Mouse (Mus musculus) MEL (cell line): ENCODE measurements at regions not wholly inside any gene's neighbourhood (a gene's known extent, or its start where the extent isn't known, plus 50 kb on each side); places are given as distances from the start of the nearest gene placed in this dataset.

ENCODE experiments used
- DNase-seq: peaks from one replicate; pipeline ENCODE4 v3.0.0; 2011; ENCODE audit warnings: low read depth, low spot score
- H3K27ac ChIP-seq: 2 replicates; pipeline ENCODE4 v1.5.1; 2012; ENCODE audit warnings: low read depth, mild to moderate bottlenecking, control low read depth, low read length, moderate library complexity; ENCODE audit not compliant: control insufficient read depth
- H3K27me3 ChIP-seq, 2 experiments: fragments of 150-350 bp in 1 of 2; sonication (generic) in 1 of 2; 2 replicates each; pipeline ENCODE4 v1.6.1; 2012; ENCODE audit warnings: low read length in 2 of 2, mild to moderate bottlenecking in 2 of 2, improper control_type of control experiment in 1 of 2, moderate library complexity in 1 of 2; ENCODE audit not compliant: insufficient read depth in 2 of 2, control insufficient read depth in 1 of 2
- H3K36me3 ChIP-seq, 2 experiments: 2 replicates each; pipeline ENCODE4 v1.6.1; 2012 to 2014; ENCODE audit warnings: low read length in 2 of 2, improper control_type of control experiment in 1 of 2, inconsistent platforms in 1 of 2, mild to moderate bottlenecking in 1 of 2; ENCODE audit not compliant: insufficient read depth in 2 of 2, control insufficient read depth in 1 of 2
- H3K4me1 ChIP-seq, 2 experiments: fragments of 150-350 bp in 1 of 2; sonication (generic) in 1 of 2; 2 replicates each; pipeline ENCODE4 v1.6.1; 2012; ENCODE audit warnings: low read length in 2 of 2, improper control_type of control experiment in 1 of 2, mild to moderate bottlenecking in 1 of 2; ENCODE audit not compliant: insufficient read depth in 2 of 2, control insufficient read depth in 1 of 2
- H3K4me3 ChIP-seq, 2 experiments: fragments of 150-350 bp in 1 of 2; sonication (generic) in 1 of 2; 2 replicates each; pipeline ENCODE4 v1.5.1; 2012; ENCODE audit warnings: low read depth in 2 of 2, low read length in 2 of 2, mild to moderate bottlenecking in 2 of 2, moderate library complexity in 2 of 2, control low read depth in 1 of 2, improper control_type of control experiment in 1 of 2; ENCODE audit not compliant: control insufficient read depth in 1 of 2, insufficient read depth in 1 of 2
- H3K79me2 ChIP-seq: 2 replicates; pipeline ENCODE4 v1.6.1; 2012; ENCODE audit warnings: mild to moderate bottlenecking, low read length, moderate library complexity; ENCODE audit not compliant: control insufficient read depth, poor library complexity, insufficient read depth
- H3K9ac ChIP-seq: 2 replicates; pipeline ENCODE4 v1.6.1; 2012; ENCODE audit warnings: low read depth, mild to moderate bottlenecking, control low read depth, low read length, moderate library complexity; ENCODE audit not compliant: control insufficient read depth, poor library complexity, severe bottlenecking
- H3K9me3 ChIP-seq: fragments of 150-350 bp; sonication (generic); replicated peaks from 2 replicates; pipeline ENCODE4 v1.6.1; 2012; ENCODE audit warnings: mild to moderate bottlenecking, low read length, improper control_type of control experiment, moderate library complexity; ENCODE audit not compliant: insufficient read depth
- CHD1 ChIP-seq: IDR thresholded peaks from 2 replicates; pipeline ENCODE4 v1.6.1; 2012; ENCODE audit warnings: low read depth, mild to moderate bottlenecking, inconsistent platforms, low read length, improper control_type of control experiment
- CHD2 ChIP-seq: IDR thresholded peaks from 2 replicates; pipeline ENCODE4 v1.6.1; 2011; ENCODE audit warnings: low read length, improper control_type of control experiment
- CTCF ChIP-seq, 3 experiments: IDR thresholded peaks in 2 of 3; conservative IDR thresholded peaks in 1 of 3; 2 replicates each; pipeline ENCODE4 v1.5.1; 2011 to 2012; ENCODE audit warnings: low read length in 3 of 3, low read depth in 2 of 3, mild to moderate bottlenecking in 2 of 3, improper control_type of control experiment in 1 of 3, inconsistent platforms in 1 of 3, mixed read lengths in 1 of 3, moderate library complexity in 1 of 3; ENCODE audit not compliant: control insufficient read depth in 1 of 3, insufficient read depth in 1 of 3, poor library complexity in 1 of 3, severe bottlenecking in 1 of 3
- ETS1 ChIP-seq: IDR thresholded peaks from 2 replicates; pipeline ENCODE4 v1.6.1; 2012; ENCODE audit warnings: low read depth, mild to moderate bottlenecking, inconsistent platforms, low read length, improper control_type of control experiment, moderate library complexity
- GABPA ChIP-seq: IDR thresholded peaks from 2 replicates; pipeline ENCODE4 v1.6.1; 2012; ENCODE audit warnings: low read depth, mild to moderate bottlenecking, inconsistent platforms, low read length, improper control_type of control experiment, moderate library complexity
- HCFC1 ChIP-seq: IDR thresholded peaks from 2 replicates; pipeline ENCODE4 v1.6.1; 2012; ENCODE audit warnings: low read depth, mild to moderate bottlenecking, inconsistent platforms, low read length, improper control_type of control experiment, moderate library complexity
- JUND ChIP-seq: IDR thresholded peaks from 2 replicates; pipeline ENCODE4 v1.6.1; 2011; ENCODE audit warnings: low read depth, mild to moderate bottlenecking, improper control_type of control experiment, low read length
- MAFK ChIP-seq: IDR thresholded peaks from 2 replicates; pipeline ENCODE4 v1.6.1; 2011; ENCODE audit warnings: low read depth, mild to moderate bottlenecking, low read length, improper control_type of control experiment, borderline replicate concordance
- MEF2A ChIP-seq: IDR thresholded peaks from 2 replicates; pipeline ENCODE4 v1.6.1; 2014; ENCODE audit warnings: low read depth, mild to moderate bottlenecking, inconsistent platforms, low read length, improper control_type of control experiment; ENCODE audit not compliant: poor library complexity, insufficient replicate concordance, severe bottlenecking; ENCODE audit errors: extremely low read depth
- MXI1 ChIP-seq: IDR thresholded peaks from 2 replicates; pipeline ENCODE4 v1.6.1; 2011; ENCODE audit warnings: mild to moderate bottlenecking, low read depth, low read length, improper control_type of control experiment
- MYC ChIP-seq: IDR thresholded peaks from 2 replicates; pipeline ENCODE4 v1.6.1; 2011; ENCODE audit warnings: low read depth, mild to moderate bottlenecking, low read length, improper control_type of control experiment, moderate library complexity
- POLR2A ChIP-seq, 2 experiments: IDR thresholded peaks; 2 replicates each; pipeline ENCODE4 v1.6.1; 2011 to 2012; ENCODE audit warnings: low read length in 2 of 2, mild to moderate bottlenecking in 2 of 2, control low read depth in 1 of 2, improper control_type of control experiment in 1 of 2, low read depth in 1 of 2, moderate library complexity in 1 of 2; ENCODE audit not compliant: control insufficient read depth in 1 of 2, insufficient read depth in 1 of 2, poor library complexity in 1 of 2
- POLR2AphosphoS2 ChIP-seq: IDR thresholded peaks from 2 replicates; pipeline ENCODE4 v1.6.1; 2011; ENCODE audit warnings: low read length, improper control_type of control experiment
- POLR2AphosphoS5 ChIP-seq: IDR thresholded peaks from 2 replicates; pipeline ENCODE4 v1.6.1; 2012; ENCODE audit warnings: low read depth, borderline replicate concordance, mild to moderate bottlenecking, inconsistent platforms, low read length, moderate library complexity, mixed read lengths
- SMC3 ChIP-seq: IDR thresholded peaks from 2 replicates; pipeline ENCODE4 v1.6.1; 2011; ENCODE audit warnings: low read depth, low read length, improper control_type of control experiment
- UBTF ChIP-seq: IDR thresholded peaks from 2 replicates; pipeline ENCODE4 v1.6.1; 2012; ENCODE audit warnings: low read depth, mild to moderate bottlenecking, inconsistent platforms, low read length, improper control_type of control experiment, moderate library complexity, borderline replicate concordance; ENCODE audit not compliant: insufficient read depth
- USF1 ChIP-seq: IDR thresholded peaks from 2 replicates; pipeline ENCODE4 v1.6.1; 2014; ENCODE audit warnings: low read depth, mild to moderate bottlenecking, inconsistent platforms, low read length, improper control_type of control experiment, moderate library complexity
- ZMIZ1 ChIP-seq: IDR thresholded peaks from 2 replicates; pipeline ENCODE4 v1.6.1; 2012; ENCODE audit warnings: low read depth, mild to moderate bottlenecking, inconsistent platforms, low read length, improper control_type of control experiment, moderate library complexity

- no peaks in the 10 kb centered on the region for H3K79me2 ChIP-seq
- H3K27me3 ChIP-seq: no peaks in the 10 kb centered on the region
- H3K36me3 ChIP-seq: no peaks in the 10 kb centered on the region
- H3K4me1 ChIP-seq: no peaks in the 10 kb centered on the region
- no peak overlapping the region for H3K9ac ChIP-seq
- TF ChIP-seq GABPA: no peak
- TF ChIP-seq MAFK: no peak
- no peak for TF ChIP-seq SMC3
- no peak for TF ChIP-seq CHD1
- no peak for TF ChIP-seq CTCF (IDR thresholded peaks at IDR 0.05 in 2 of 3, conservative IDR thresholded peaks at IDR 0.05 in 1 of 3; ENCODE audit: control insufficient read depth in 1 of 3, insufficient read depth in 1 of 3, low read depth in 2 of 3, low read length in 3 of 3, poor library complexity in 1 of 3, severe bottlenecking in 1 of 3)
- no peak for TF ChIP-seq ZMIZ1
- no peak for TF ChIP-seq CHD2
- no peak for TF ChIP-seq USF1
- no peak for TF ChIP-seq POLR2AphosphoS5
- no peak for TF ChIP-seq MXI1
- no peak for TF ChIP-seq JUND
- TF ChIP-seq MYC: no peak
- no peak for TF ChIP-seq HCFC1
- TF ChIP-seq MEF2A: no peak
- no peak for TF ChIP-seq ETS1
- no peak for TF ChIP-seq POLR2AphosphoS2
- DNase-seq: no peak
- no peak overlapping the region for H3K4me3 ChIP-seq
- H3K27ac ChIP-seq: no peak overlapping the region
- no peaks in the 10 kb centered on the region for H3K9me3 ChIP-seq
Observed at GRCm38 (mm10) chr11:6987995-6988394, 75.3 kb upstream of the Adcy1 start.

DNA sequence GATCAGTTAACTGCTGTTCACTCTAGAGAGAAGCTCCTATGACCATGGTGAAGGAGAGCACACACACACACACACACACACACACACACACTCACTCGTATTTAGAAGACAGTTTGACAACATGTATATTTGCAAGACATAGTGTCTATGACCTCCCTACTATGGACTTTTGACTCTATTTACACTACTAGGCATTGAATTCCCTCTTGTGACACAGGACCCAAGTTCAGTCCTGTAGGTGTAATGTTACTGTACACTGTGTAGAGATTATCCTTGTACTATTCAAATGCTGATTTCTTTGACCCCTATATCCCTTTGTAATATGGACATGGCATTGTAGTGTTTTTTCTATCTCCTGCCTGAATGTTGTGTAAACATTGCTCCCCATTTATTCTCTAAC lies 76.2 kb upstream of the Adcy1 start:
- H3K36me3 ChIP-seq: no peaks in the 10 kb centered on the region
- H3K27me3 ChIP-seq: no peaks in the 10 kb centered on the region
- TF ChIP-seq CHD2: no peak
- no peak for TF ChIP-seq UBTF
- TF ChIP-seq MEF2A: no peak
- no peak for TF ChIP-seq MYC
- TF ChIP-seq POLR2A (IDR thresholded peaks at IDR 0.05; ENCODE audit: control insufficient read depth in 1 of 2, insufficient read depth in 1 of 2, low read depth in 1 of 2, low read length in 2 of 2, poor library complexity in 1 of 2): no peak
- no peak overlapping the region for H3K9ac ChIP-seq
- H3K79me2 ChIP-seq: no peaks in the 10 kb centered on the region
- DNase-seq: no peak
- no peak overlapping the region for H3K27ac ChIP-seq
- no peaks in the 10 kb centered on the region for H3K9me3 ChIP-seq
- H3K4me3 ChIP-seq: no peak overlapping the region
- H3K4me1 ChIP-seq: no peaks in the 10 kb centered on the region
